Mouse (Mus musculus) brain, embryonic 18.5 days (tissue): ENCODE measurements around the gene Als2.

ENCODE experiments used
- DNase-seq: peaks from one replicate; pipeline ENCODE4 v3.0.0-alpha.2; 2012; ENCODE audit warnings: low read depth, low spot score

Als2 gene

DNA sequence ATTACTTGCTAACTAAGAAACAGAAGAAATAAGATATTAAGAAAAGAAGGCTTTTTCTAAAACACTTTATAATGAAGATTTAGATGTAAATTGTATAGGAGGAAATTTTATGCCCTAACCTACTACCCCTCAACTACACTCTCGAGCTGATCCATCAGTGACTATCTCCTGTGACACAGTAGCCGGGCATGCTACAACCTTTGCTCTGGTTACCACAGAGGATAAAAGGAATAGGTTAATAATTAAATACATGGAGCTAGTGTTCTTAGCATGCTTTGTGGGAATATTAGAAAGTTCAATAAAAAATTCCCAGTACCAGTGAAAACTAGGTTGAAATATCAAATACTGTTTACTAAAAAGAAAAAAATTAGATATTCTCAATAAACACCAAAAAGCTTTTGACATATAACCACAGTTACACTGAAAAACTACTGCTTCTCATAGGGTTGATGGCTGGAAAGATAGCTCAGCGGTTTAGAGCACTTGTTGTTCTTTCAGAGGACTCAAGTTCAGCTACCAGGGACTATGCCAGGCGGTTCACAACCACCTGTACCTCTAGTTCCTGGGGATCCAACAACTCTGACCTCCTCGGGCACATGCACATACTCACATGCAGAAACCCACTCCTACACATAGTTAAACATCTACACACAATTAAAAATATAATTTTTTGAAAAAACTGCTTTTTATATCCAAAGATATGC is 24.8 kb downstream of the Als2 start:
- no peak for DNase-seq

DNA sequence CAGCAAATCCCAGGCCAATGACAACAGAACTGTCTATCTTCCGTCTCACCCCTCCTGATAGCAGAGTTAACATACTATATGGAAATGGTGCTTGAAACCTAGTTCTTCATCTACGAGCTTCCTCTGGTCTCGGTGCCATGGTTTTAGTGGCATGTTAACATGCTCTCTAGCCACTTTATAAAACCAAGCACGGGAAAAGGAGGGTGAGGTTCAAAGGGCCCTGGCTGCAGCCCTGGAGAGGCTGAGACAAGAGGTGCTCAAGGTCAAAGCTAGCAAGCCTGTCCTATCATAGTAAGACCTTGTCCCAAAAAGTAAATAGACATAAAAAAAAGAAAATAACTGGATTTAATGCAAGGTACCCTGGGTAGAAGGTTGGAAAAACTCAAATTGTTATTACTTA is 25.4 kb downstream of the Als2 start:
- DNase-seq = no peak

DNA sequence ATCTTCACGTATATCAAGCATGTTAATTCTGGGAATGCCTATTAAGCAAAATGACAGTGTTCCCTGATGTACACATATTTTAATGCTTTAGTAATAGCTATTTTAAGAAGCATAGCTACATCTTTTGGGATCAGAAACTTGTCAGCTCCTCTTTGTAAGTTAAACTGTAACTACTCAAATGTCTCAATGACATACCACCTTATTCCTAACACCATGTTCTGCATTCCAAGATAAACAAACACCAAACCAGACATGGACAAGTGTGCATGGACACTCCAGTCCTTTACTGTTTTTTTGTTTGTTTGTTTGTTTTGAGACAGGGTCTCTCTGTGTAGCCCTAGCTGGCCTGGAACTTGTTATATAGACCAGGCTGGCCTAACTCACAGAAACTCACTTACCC is 28.7 kb downstream of the Als2 start:
- no peak for DNase-seq

DNA sequence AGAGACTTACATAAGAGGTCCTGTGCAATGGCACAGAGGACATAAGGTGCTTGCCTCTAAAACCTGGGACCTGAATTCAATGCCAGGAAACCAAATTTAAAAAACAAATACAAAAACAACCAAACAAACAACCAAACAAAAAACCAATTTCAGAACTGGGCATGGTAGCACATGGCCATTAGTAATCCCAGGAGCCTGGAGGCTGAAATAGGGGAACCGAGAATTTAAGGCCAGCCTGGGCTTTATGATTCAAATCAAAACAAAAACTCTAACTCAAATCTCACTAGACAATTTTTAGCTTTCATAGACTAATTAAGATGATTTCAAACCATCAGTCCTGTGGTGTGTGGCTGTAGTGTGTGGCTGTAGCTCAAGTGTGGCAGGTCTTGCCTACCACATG is 32.5 kb downstream of the Als2 start:
- DNase-seq = no peak

DNA sequence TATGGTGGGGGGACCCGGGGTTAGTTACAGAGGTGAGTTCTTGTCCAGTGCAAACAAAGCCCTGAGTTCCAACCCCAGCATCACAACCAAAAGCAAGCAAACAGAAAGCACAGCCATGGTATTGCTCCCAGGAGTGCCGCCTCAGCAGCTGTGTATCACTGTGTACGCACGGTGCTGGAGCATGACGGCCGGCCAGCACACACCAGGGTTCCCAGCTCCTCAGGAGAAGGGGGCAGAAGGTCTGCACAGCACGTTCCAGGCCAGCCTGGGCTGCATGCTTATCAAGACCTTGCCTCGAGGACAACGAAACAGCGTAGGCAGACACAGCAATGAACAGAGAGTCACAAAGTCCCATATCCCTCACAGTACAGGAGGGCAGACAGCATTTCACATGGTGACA is 34.7 kb downstream of the Als2 start:
- no peak for DNase-seq

DNA sequence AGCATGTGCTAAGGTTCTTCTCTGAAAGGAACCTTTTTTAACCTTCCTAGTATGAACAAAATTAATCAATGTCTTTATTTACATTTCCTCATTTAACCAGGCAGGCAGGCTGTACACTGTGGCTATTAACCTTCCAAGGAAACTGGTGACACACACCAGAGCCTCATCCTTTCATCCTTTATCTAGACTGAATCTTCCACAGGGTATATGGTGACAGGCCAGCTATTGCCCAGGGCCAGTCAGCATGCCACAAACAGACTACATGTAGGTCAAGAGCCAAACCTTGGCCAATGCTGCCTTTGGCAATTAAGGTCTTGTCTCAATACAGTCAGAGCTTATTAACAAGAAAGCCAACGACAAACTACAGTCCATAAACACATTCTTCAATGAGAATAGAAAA is 35.5 kb downstream of the Als2 start:
- DNase-seq = no peak

DNA sequence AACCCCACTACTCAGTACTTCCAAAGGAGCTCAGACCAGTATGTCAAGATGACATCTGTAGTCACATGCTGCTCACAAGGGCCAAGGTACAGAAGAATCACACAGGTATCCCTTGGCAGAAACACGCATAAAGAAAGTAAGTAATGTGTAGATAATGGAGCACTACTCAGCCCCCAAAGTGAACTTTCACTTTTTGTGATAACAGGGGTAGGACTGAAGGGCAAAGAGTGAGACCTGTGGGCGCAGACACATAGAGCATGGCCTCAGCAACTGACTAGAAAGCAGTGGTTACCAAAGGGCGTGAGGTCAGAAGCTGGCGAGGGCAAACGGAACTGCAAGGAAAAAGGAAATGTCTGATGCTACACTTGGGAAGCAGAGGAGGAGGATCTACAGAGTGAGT is 36.1 kb downstream of the Als2 start:
- no peak for DNase-seq

DNA sequence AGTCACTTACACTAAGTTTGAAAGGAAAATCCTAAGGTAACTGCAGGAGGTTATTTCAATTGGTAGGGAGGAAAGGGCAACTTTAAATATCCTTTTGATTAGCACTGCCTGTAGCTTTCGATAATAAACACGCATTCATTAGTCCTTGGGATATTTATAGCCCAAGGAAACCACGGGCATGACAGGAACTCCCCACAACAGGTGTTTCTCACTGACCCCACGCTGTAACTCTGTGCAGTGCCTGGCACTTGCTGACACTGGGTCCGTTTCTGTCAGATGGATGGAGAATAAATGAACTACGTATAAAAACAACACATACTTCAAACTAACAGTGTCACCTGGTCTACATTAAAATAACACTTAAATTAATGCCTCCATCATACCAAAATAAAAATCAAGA is 42.1 kb downstream of the Als2 start:
- no peak for DNase-seq

DNA sequence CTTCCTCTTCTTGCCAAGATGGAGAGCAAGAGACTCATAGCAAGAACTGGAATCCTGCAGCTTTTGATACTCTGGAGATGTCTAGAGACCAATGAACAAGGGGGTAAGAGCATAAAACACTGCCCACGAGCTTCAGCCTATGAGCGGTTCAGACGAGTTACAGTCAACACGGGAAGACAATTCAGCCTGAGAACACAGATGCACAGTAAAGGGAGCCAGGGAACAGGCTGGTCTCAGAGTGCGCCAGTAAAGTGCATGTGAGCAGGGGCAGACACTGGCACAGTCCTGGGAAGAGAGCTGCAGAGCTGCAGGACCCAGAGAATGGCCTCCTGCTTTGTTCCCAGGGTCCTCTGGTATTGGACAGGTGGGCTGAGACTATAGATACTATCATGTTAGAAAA is 49.2 kb downstream of the Als2 start:
- no peak for DNase-seq

DNA sequence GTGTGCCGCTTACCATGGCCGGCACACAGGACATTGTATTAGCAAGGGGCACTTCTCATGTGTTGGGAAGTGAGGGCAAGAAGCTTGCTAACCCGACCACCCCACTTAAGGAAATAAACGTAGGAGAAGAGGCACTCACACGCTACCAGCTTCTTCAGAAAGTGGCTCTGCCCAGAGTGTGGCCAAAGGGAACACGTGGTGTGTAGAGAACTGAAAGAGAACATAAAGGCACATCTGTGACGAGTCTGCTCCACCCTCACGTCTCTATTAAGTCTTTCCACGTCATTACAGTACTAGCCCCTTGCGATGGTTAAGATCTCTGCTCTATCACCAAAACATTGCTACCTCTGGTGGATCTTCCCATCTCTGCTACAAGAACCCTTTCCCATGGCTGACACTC is 50.7 kb downstream of the Als2 start:
- DNase-seq = no peak

DNA sequence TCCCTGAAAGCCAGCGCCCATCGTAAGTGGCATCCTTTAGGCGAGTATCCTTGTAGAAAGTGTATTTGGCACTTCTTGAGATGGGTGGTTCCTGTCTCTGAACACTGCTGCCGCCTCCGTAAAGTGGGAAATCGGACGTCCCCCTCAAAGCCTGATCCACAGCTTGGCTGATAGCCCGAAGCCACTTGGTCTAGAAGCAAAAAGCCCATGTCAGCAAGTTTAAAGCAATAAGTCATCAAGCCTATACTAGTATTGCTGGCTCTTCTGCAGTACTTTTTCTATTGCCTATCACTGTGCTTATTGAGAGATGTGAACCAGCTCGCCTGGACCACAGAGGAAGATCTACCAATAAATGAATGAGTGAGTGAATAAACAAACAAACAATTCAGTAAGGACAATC is 51.6 kb downstream of the Als2 start:
- no peak for DNase-seq

DNA sequence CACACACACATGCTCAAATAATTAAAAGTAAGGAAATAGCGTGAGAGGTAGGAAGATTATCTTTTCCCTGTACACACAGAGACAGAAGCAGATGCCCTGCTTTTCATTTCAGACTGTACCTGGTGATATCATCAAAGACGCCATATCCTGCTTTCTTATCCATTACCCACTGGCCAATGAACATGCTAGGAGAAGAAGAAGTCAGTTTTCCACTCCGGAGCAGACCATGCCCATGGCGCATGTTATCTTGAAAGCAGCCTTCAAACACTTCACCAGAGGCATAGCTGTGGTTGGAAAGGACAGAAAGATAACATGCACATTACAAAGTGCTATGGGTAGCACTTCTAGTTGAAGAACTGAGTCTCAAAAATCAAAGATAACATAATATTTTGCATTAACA is 54.0 kb downstream of the Als2 start:
- no peak for DNase-seq

DNA sequence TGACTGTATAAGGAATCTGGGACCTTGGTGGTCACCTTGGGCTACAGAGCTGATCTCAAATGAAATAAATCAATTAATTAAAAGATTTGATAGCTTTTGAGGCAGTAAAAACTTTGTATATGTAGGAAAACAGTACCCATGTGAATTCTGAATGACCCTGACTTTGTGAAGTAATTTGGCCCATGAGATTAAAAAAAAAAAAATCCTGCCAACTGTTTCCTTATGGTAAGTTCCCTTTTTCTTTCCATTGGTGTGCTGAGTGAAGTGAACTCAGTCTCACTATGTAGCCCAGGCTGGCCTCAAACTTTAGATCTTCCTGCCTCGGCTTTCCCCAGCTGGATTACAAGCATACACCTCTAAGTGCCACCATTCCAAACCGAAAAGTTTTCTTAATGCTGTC is 54.7 kb downstream of the Als2 start:
- no peak for DNase-seq

DNA sequence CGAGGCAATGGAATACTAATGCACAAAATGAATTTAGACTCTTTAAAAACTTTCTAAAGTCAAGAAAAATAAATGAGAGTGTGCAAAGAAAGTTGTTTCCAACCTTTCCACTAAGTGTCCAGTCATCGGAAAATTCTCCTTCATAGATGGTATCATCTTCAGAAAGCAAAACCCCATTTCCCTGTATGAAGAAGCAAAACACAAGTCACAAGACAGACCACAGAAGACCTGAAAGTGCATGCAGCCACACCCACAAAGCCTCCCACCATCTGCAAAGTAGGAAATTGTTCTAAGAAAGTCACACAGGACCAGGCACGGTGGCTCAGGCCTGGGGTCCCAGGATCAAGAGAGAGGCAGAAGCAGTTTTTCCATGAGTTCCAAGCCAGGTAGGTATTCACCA is 57.0 kb downstream of the Als2 start:
- no peak for DNase-seq

DNA sequence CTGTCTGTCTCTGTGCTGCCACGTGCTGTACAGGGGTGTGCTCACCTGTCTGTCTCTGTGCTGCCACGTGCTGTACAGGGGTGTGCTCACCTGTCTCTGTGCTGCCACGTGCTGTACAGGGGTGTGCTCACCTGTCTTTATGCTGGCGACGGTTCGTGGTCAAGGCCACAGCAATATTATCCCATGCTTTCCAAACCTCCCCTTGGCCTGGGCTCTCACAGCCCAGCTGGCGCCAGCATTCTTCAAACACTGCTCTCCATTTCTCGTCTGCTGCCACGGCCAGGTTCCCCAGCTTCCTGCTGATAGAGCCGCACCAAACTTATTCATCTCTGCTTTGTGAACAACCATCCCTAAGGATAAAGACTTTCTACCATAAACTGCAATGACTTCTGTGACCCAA is 58.6 kb downstream of the Als2 start:
- no peak for DNase-seq

DNA sequence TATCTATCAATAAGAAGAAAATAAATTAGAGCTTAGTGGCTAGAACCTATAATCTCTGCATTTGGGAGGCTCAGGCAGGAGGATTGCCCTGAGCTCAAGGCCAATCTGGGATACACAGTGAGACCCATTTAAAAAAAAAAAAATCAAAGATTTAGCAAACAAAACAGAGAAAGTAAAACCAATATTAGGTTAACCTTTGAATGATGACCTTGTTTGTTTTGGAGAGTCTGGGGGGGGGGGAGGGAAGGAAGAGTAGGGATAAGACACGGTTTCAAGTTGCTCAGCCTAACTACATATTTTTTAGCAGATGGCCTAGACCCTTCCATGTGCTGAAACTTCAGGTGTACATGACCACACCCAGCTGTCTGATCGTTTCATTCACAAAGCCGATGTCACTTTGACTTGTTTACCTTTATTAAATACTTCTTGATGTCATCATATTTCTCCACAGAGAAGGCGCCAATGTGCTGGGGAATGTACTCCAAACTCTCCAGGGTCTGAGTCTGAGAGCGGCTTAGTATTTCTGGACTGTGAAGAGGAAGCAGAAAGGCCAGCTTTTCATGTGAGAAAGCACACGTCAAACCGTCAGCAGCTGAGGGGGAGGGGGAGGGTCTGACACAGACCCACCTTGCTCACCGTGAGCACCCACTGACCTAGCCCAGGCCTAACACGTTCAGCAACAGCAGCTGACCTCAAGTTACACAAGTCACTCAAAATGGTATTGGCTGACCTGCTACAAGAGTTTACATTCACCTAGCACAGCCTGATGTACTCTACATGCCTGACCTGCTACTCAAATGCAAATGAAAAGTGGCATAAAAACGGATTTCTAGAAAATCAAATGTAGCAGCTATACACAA is 62.3 kb downstream of the Als2 start:
- no peak for DNase-seq

DNA sequence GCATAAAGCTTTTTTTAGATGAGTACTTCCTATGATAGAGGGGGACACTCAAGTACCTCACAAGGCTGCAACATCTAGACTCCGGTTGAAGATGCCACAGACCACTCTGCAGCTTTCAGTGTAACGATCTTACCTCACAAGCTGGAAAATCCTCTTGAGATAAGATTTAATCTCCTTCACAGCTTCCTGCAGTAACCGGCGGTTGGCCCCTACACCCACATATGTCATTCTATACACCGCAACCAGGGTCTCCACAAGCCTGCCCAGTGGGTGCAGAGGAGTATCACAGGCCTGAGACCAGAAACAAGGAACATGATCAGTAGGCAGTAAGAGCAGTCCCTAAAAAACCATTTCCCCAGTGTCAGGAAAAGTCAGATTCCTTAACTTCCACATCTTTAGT is 64.0 kb downstream of the Als2 start:
- no peak for DNase-seq

DNA sequence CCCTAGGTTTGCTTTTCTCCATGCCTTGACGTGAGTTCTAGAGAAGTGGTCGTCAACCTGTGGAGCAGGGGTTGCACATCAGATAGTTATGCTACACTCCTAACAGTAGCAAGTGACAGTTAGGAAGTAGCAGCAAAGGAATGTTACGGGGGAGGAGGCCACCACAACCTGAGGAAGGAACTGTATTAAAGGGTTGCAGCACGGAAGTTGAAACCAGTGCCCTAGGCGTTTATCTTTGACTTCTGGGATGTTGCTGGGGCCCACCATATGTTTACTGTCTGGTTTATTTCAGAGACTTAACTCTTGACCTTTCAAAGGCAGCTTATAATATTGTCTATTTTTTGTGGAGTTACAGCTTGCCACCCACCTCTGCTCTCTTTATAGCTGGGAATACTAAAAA is 65.2 kb downstream of the Als2 start:
- no peak for DNase-seq

DNA sequence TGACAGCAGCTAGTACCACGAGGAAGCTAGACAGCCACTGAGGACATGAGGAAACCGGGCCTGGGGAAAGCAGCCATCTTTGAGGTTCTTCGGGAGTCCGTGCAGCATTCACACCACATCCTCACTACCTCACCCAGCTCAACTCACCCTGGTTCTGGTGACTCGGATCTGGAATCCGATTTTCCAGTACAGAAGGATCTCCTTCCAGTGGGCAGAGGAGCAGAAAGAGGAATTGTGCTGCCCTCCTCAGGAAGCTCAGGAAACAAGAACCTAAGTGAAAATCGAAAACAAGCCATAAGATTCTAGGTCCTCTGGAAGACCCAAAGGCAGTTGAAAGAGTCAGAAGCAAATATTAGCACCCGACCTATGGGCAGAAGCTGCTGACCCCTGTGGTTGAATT is 66.7 kb downstream of the Als2 start:
- no peak for DNase-seq

DNA sequence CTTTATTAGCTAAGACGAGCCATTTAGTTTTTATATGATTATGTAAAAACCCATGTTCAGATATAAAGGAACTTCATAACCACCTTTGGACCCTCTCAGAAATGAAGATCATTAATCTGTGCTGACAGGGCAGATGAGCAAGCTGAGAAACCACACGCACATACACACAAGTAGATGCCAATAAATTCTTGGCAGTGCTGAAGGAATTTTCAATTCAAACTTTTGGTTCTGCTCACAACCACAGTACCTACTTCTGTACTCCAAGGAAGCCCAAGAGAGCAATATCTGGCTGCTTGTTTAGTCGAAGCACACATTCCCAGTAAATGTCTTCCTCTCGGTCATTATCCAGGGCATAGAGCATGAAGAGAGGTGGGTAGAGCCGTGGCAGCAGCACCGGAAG is 67.4 kb downstream of the Als2 start:
- no peak for DNase-seq

DNA sequence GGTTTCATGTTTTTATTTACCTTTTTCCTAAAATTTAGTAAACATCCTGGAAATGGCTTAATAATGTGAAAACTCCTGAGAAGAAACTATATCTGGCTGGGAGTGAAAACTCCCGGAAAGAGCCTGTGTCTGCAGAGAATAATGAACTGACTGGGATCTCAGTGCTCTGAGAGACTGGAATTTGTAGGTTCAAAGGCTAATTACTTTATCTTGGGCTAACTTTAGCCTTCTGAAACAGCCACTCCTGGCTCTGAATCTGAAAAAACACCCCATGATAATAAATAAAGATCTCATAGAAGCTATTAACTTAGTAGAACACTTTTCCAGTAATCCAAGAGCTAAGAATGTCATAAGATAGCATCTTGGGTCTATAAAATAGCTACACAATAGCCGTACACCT is 68.5 kb downstream of the Als2 start:
- DNase-seq = no peak

DNA sequence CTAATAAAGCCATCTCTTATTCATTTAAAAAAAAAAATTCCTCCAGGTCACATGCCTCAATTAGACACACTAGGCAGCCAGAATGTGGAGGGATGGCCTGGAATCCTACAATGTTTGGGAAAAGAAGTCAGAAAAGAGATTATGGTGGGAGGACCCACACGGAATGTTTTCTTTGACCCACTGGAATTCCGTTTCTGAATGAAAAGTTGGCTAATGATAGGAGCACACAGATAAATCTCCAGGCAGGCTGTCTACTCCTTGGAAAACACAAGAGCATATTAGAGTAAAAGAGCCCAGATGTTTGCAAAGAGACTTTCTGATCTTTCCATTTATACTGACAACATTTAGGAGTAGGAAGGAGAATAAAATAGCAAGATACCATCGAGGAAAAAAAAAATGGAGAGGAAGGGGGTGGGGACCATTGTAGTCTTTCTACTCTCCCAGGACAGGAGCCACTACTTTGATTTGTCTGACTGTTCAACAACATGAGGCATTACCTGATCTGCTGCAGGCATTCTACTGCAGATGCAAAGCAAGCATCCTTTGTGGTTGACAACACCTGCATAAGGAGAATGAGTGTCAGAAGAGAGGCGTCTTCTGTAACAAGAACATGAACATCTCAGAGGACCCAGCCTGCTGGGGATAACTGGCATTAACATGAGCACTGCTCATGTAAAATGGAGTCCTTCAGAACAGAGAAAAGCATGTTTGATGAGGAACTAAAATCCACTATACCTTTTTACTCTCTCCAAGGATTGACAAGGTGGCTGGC is 69.2 kb downstream of the Als2 start:
- no peak for DNase-seq
